Mouse (Mus musculus) gastrocnemius, adult 2 months (tissue): Measurements from ENCODE around the gene Pelp1. TPM values are rescaled to one million over a fixed set of nuclear protein-coding genes. Genes with fewer than 3 reads are reported as not detected.

ENCODE experiments used
- DNase-seq: peaks from one replicate; pipeline ENCODE4 v3.0.0; 2022
- H3K27ac ChIP-seq: fragments of 200-600 bp; 2 replicates; pipeline ENCODE4 v1.8.1; 2022; ENCODE audit warnings: mild to moderate bottlenecking
- H3K4me3 ChIP-seq: fragments of 200-600 bp; 2 replicates; pipeline ENCODE4 v1.8.1; 2022; ENCODE audit warnings: mild to moderate bottlenecking, moderate library complexity
- CTCF ChIP-seq: fragments of 200-600 bp; IDR thresholded peaks from 2 replicates; pipeline ENCODE4 v1.8.1; 2022; ENCODE audit warnings: antibody characterized with exemption, mild to moderate bottlenecking, moderate library complexity
- intact Hi-C: fragments of 180-260 bp; cut with DNase I; formaldehyde crosslinking; loops from one replicate; pipeline ENCODE4 v1.15.1; 2025
- microRNA-seq: library from miRNA; unstranded; fragments of <30 nt; microRNA quantifications from one replicate; pipeline ENCODE4 v1.2.0, GENCODE M21; 2021
- total RNA-seq, 2 experiments: library from RNA; stranded (reverse); gene quantifications; 2 replicates each; pipeline ENCODE4 v1.2.3; 2021

Gene Pelp1
- total RNA-seq, 2 experiments from 2014 or later, result 18.5 to 18.7 TPM

GRCm38 (mm10) chr11:70351868-70352267, 58.0 kb downstream of the Pelp1 start, which contains the start of gene Alox15:
Alox15 (minus strand) TSS chr11:70352031.
- no peak for TF ChIP-seq CTCF
- no peak for DNase-seq
- Histone ChIP-seq H3K27ac (no peak within 1 kb of the TSS), H3K4me3 (peak within 1 kb of the TSS; percentile 51)
- intact Hi-C loops, result no loop called here

- no peak for DNase-seq
- intact Hi-C loops, result no loop called here
- H3K4me3 ChIP-seq, result no peak overlapping the region
- TF ChIP-seq CTCF, result no peak
- no peak overlapping the region for H3K27ac ChIP-seq
Measured at GRCm38 (mm10) chr11:70348630-70349029, 61.2 kb downstream of the Pelp1 start.

GRCm38 (mm10) chr11:70347861-70348260, 62.0 kb downstream of the Pelp1 start:
- no peak for TF ChIP-seq CTCF
- intact Hi-C loops, result no loop called here
- H3K27ac ChIP-seq, result no peak overlapping the region
- DNase-seq, result no peak
- no peak overlapping the region for H3K4me3 ChIP-seq

- no peak for TF ChIP-seq CTCF
- DNase-seq, result no peak
- Histone ChIP-seq H3K4me3 (no peak overlapping the region), H3K27ac (no peak overlapping the region)
- intact Hi-C loops, result no loop called here
Measured at GRCm38 (mm10) chr11:70345546-70345945, 64.3 kb downstream of the Pelp1 start.

- Histone ChIP-seq H3K27ac (no peak overlapping the region), H3K4me3 (no peak overlapping the region)
- intact Hi-C loops, result no loop called here
- DNase-seq, result no peak
- TF ChIP-seq CTCF, result no peak
Measured at GRCm38 (mm10) chr11:70345061-70345460, 64.8 kb downstream of the Pelp1 start.

Small RNAs within 50 kb of the gene (microRNA-seq; reads per million reads assigned to microRNA genes)
- not detected for gene Mir7115

Other genes starting within 250 kb of the Pelp1 start
- not detected for gene Slc16a11, start 197.3 kb downstream of the Pelp1 start, total RNA-seq
- gene Slc16a13, start 189.0 kb downstream of the Pelp1 start, total RNA-seq, result under 1 TPM; 0.28 to 0.67 TPM
- 1 to 10 TPM; 1.4 to 2.6 TPM for gene Bcl6b, start 180.2 kb downstream of the Pelp1 start, total RNA-seq
- gene 0610010K14Rik, start 172.1 kb downstream of the Pelp1 start, total RNA-seq, result 10 to 100 TPM; 33.4 to 37.0 TPM
- 1 to 10 TPM; 3.7 to 4.4 TPM for gene Gm21988, start 170.2 kb downstream of the Pelp1 start, total RNA-seq
- 100 to 1,000 TPM; 109 to 117 TPM for gene Rnasek, start 170.2 kb downstream of the Pelp1 start, total RNA-seq
- 1 to 10 TPM; 1.0 to 1.8 TPM for gene Alox12, start 154.7 kb downstream of the Pelp1 start, total RNA-seq
- not detected for gene Alox12e, start 87.4 kb downstream of the Pelp1 start, total RNA-seq
- gene Alox15, start 58.0 kb downstream of the Pelp1 start, total RNA-seq, result under 1 TPM in 1 of 2 experiments, not detected in 1; 0.17 TPM
- 1 to 10 TPM; 8.3 to 8.4 TPM for gene Arrb2, start 22.6 kb upstream of the Pelp1 start, total RNA-seq
- 1 to 10 TPM; 4.9 to 6.4 TPM for gene Med11, start 41.9 kb upstream of the Pelp1 start, total RNA-seq
- under 1 TPM in 1 of 2 experiments, not detected in 1; 0.75 TPM for gene Zmynd15, start 49.4 kb upstream of the Pelp1 start, total RNA-seq
- 1 to 10 TPM; 1.2 to 1.4 TPM for gene Cxcl16, start 50.0 kb upstream of the Pelp1 start, total RNA-seq
- not detected for gene Tm4sf5, start 95.2 kb upstream of the Pelp1 start, total RNA-seq
- gene Vmo1, start 104.6 kb upstream of the Pelp1 start, total RNA-seq, result not detected
- gene Gltpd2, start 109.2 kb upstream of the Pelp1 start, total RNA-seq, result not detected
- 100 to 1,000 TPM; 229 to 241 TPM for gene Psmb6, start 115.3 kb upstream of the Pelp1 start, total RNA-seq
- gene Gm40193, start 122.9 kb upstream of the Pelp1 start, total RNA-seq, result not detected
- 10 to 100 TPM; 15.8 to 18.2 TPM for gene Pld2, start 130.0 kb upstream of the Pelp1 start, total RNA-seq
- gene Mink1, start 152.8 kb upstream of the Pelp1 start, total RNA-seq, result 10 to 100 TPM; 33.7 to 34.7 TPM
- gene 4930544D05Rik, start 205.8 kb upstream of the Pelp1 start, total RNA-seq, result not detected
- 10 to 100 TPM; 11.0 to 18.4 TPM for gene Chrne, start 209.2 kb upstream of the Pelp1 start, total RNA-seq
- not detected for gene Gp1ba, start 229.1 kb upstream of the Pelp1 start, total RNA-seq
- 10 to 100 TPM; 35.0 to 38.4 TPM for gene Rnf167, start 237.2 kb upstream of the Pelp1 start, total RNA-seq
- gene Slc25a11, start 237.4 kb upstream of the Pelp1 start, total RNA-seq, result 100 to 1,000 TPM; 264 to 408 TPM
- gene Pfn1, start 244.6 kb upstream of the Pelp1 start, total RNA-seq, result 100 to 1,000 TPM; 252 to 257 TPM
- 1,000 to 10,000 TPM; 7,153 to 7,488 TPM for gene Eno3, start 247.2 kb upstream of the Pelp1 start, total RNA-seq